Mouse (Mus musculus) naive thymus-derived CD4-positive, alpha-beta T cell, adult 5 months (primary cell): Measurements from ENCODE around the gene Olfr220. TPM values are rescaled to one million over a fixed set of nuclear protein-coding genes. Genes with fewer than 3 reads are reported as not detected.

ENCODE experiments used
- polyA plus RNA-seq: library from polyadenylated mRNA; unstranded; fragments of 100-300 nt; shearing (Covaris generic); gene quantifications from one replicate; pipeline ENCODE4 v1.2.1, GENCODE M21; 2017

Olfr220 gene
- not detected for polyA plus RNA-seq

DNA sequence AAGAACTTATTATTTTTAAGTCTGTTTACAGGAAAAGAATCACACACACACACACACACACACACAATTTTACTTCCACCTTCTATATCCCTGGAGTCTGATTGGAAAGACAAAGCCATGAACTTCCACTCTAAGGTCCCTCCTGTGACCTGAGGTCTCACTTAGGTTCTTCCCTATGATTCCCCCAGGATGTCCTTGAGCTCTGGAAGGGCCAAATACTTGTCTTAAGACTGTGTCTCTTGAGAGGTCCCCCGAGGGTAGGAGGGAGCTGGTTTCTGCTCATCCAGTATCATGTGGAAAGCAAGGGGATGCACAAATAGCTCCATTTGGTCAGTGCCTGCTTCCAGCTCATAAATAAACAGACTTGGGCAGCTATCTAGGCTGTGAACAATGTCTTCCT lies at the start of gene Olfr220:
TSS of gene Olfr220 (plus strand) at position 301 of the 400 bp plus-strand sequence.

DNA sequence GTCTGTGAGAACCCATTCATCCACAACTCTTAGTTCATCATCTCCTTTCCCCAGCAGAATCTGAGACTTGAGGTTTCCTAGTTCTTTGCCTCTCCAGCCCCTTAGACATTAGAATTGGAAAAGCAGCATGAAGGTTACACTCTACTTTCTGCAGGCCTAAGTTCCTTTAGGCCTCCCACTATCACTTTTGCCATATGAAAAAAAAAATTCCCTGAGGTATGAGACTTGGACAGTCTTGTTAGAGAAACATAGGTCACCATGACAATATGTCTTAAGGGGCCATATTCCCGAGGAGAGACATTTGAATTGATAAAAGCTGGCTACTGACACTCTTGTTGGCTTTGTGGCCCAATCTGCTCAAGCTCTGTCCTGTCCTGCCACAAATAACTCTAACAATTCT lies 18.1 kb upstream of the Olfr220 start, which contains the start of gene Olfr414:
TSS of gene Olfr414 (plus strand) at position 301 of the 400 bp plus-strand sequence.

Other genes with a start within 250 kb of the Olfr220 start
- not detected for gene Olfr419, start 190.0 kb upstream of the Olfr220 start, polyA plus RNA-seq
- not detected for gene Mptx1, start 111.6 kb upstream of the Olfr220 start, polyA plus RNA-seq
- gene Olfr417, start 77.0 kb upstream of the Olfr220 start, polyA plus RNA-seq = not detected
- not detected for gene Olfr248, start 51.0 kb upstream of the Olfr220 start, polyA plus RNA-seq
- gene Olfr414, start 18.0 kb upstream of the Olfr220 start, polyA plus RNA-seq = not detected
- gene Fmn2, start 59.7 kb downstream of the Olfr220 start, polyA plus RNA-seq = not detected